Mouse (Mus musculus): ENCODE results near the gene Traf5.

The Traf5 gene

DNA sequence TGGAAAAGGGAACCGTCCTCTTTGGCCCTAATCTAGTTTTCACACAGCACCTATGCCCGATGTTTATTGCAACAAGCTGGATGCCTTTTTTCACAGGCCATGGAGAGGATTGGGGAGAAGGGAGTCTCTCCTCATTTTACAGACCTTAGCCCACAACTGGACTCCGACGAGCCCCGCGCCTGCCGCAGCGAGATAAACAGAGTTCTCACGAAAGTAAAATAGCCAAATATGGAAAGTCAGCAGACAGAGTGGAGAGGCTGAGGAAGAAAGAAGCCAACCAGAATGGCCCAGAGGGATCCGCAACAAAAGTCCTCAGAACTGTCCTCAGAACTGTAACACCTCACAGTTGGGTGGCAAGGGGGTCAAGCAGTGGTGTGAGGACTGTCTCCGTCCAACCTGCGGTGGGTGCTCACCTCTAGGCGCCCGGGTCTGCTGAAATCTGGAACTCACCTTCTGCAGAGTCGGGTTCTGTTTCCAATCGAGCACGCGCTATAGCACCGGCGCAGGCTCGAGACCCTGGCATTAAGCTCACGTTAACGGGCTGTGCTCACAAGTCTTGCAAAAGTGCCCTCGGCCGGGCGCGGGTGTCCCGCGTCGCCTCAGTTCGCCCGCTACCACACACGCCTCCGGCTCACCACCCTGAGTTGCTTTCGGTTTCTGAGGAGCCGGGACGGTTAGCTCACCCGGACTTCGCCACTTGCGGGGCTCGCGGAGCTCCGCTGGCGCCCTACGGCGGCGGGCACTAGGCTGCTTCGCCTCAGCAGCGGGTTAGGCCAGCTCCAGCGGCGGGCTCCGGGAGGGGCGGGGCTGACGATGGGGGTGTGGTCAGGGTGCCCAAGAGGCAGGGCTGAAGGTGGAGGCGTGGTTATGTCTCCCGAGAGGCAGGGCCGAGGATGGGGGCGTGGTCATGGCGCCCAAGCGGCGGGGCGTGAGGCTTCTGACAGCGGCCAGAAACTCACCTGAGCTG is at the start of gene Traf5:
Gene Traf5 (minus strand): TSS at position 754 of the 967 bp plus-strand sequence.
- DNase-seq (ENCODE audit: low spot score in 2 of 2): peak; percentile 90 to 92

DNA sequence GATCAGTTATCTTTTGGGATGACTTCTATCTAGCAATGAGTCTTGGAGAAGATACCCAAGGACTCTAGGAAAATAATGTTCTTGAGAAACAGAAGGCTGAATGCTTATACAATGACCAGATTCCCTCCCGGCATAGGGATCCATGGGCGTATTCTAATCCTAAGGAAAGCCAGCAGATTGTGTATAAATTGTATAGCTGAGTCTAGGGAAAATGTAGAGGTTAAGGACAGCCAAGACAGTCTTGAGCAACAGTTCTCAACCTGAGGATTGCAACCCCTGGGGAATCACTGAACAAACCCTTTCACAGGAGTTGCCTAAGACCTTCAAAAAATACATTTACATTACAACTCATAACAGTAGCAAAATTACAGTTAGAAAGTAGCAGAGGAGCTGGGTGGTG is 48.0 kb upstream of the Traf5 start:
- no peak for DNase-seq (ENCODE audit: low spot score in 2 of 2)

DNA sequence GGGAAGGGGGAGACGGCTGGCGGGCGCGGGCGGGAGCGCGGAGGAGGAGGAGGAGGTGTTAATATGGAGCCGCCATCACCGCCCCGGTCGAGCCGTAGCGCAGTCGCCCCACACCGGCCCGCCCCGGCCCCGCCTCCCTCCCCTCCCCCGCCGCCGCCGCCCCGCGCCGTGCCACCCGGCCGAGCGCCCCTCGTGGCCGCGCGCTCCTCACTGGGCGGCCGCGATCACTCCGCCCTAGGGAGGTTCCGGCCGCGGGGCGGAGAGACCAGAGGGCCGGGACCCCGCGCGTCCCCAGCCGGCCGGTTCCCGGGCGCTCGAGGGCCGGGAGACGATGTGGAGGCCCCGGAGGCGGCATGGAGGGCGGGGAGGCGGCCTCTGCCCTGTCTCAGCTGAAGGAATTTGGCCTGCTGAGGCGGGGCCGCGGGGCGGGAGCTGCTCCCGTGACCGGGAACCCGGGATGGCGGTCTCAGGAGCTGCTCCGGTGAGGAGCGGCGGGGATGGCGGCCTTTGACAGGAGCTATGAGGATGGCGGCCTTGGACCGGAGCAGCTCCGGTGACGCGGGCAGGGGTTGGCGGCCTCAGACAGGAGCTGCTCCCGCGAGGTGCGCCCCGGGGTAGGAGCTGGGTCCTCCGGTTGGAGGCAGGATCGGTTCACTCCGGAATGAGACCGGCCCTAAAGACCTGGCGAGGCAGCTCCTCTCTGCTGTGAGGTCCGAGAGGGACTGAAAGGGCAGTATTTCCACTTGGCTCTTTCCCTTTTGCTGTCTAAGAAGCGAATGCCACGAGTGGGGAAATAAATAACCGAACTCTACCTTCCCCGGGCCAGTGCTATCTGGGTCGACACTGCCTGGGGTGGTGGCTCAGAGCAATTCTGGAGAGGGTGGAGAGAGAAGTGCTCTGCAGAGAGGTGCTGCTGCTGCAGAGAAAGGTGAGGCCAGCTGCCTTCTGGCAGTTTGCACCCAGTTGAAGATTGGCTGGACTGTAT is 45.9 kb upstream of the Traf5 start, which contains the start of gene Rcor3:
Gene Rcor3 (minus strand): TSS at position 137 of the 985 bp plus-strand sequence.
- DNase-seq (ENCODE audit: low spot score in 2 of 2): peak; percentile 68 to 77

DNA sequence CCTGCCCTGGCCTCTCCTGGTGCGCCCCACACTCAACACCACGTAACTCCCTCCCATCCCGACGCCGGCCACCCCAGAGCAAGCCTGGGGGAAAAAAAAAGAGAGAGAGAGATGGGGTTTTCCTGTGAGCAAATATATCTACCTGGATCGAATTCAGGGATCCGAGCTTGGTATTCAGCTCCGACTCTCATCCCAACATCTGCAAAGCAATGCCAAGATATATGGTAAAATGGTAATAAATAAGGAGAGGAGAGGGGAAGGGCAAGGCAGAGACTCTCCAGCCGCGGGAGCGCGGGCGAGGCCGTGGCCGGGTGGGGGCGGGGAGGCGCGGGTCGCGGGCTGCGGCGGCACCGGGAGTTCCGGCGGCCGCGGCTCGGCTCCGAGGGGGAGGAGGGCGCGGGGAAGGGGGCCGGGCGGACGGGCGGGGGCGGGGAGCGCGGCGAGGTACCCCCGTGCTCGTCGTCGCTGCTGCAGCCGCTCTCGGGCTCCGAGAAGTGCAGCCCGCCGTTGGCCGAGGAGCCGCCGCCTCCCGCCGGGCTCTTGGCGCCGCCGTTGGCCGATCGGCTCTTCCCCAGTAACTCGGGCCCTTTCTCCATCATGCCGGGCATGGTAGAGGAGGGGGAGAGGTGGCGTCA is 45.0 kb upstream of the Traf5 start:
- peak in 1 of 2 experiments; percentile 50 for DNase-seq (ENCODE audit: low spot score in 2 of 2)

DNA sequence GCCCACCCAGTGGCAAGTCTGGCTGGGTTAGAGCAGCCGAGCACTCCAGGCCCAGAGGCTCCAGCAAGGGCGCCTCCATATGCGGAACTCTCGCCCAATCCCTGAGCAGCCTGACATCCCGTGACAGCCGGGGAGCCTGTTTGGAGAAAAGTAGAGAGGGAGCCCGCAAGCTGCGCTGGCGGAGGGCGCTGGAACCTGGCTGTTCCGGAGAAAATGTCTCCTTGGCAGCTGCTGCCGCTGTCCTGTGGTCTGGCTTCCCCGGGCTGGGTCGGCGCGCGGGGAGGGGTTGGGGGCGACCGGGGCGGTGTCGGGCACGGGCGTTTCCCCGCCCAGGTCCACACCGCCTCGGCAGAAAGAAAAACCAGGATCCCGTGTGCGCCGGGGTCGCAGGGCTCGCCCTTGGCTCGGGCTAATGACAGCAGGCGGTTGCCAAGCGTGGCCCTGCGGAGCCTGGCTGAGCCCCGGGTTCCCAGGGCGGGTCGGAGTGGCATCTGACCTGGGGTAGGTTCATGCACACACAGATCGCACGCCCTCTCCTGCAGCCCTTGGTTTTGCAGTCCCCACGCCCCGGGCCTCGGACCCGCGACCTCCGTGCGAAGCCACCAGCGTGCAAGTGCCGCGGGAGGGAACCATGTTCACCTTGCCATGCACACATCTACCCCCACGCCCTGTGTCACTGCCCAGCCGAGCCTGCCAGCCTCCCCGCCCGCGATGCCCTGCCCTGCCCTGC is 44.4 kb upstream of the Traf5 start:
- DNase-seq (ENCODE audit: low spot score in 2 of 2): peak; percentile 78 to 81

DNA sequence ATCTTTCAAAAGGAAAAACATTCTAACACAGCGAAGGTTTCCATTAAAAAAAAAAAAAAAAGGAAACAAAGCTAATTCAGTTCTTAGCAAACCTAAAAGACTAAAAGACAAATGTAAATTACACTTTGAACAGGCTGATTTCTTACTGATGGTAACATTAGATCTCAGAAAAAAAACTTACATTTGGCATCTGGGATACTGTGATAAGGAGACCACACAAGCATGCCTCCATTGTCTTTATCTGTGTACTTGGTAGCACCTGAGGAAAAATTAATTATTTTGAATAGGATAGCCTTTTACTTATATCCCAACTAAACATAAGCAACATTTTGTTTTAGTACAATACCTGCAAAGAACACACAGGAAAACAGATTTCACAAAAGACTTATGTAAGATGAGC is 37.8 kb upstream of the Traf5 start:
- DNase-seq (ENCODE audit: low spot score in 2 of 2): no peak

DNA sequence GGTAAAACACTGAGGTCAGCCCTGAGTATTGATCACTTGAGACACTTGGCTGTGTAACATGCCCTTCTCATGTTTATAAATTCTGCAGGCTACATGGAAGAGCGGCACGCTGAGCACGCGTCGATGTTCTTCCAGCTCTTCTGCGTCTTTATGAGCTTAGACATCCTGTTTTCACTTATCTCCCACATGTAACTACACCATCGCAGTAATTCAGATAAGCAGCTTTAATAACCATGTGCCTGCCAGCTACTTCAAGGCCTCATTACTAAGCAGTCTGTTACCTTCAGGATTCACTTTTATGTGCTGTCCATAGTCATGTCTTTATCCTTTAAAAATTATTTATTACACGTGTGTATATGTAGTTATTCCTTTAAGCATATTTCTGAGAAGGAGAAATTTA is 36.0 kb upstream of the Traf5 start:
- no peak for DNase-seq (ENCODE audit: low spot score in 2 of 2)

DNA sequence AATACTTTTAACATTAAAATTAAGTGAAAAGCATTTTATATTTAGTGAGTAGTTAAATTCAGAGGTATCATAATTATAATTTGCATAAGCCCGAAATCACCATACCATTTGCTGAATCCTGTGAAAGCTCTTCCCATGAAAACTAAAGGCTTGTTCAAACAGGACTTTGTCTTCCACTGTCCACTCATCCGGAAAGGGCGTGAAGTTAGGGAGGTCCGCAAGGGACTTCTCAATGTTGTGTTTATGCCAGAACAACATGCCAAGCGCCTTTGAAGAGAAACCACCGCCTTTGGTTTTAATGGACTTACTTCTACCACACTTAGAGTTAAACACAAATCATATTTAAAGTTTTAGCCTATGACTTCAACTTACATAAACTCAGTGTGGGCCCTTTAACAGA is 33.4 kb upstream of the Traf5 start:
- DNase-seq (ENCODE audit: low spot score in 2 of 2): no peak

DNA sequence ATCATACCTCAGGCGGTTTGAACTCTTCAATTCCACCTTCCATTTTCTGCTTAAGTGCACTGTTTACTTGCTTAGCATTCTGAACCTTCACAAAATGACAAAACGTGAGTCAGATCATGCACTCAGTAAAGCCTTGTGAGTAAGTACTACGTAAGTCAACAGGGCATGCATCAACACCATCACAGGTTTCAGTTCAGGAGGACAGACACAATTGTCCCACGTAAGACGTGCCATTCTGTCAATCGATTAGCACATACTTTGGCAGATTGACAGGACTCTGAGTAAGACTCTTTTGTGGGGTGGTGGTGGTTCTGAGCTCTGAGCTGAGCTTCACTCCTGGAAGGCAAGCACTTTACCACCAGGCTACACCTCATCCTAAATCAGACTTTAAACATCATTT is 23.9 kb upstream of the Traf5 start:
- no peak for DNase-seq (ENCODE audit: low spot score in 2 of 2)

DNA sequence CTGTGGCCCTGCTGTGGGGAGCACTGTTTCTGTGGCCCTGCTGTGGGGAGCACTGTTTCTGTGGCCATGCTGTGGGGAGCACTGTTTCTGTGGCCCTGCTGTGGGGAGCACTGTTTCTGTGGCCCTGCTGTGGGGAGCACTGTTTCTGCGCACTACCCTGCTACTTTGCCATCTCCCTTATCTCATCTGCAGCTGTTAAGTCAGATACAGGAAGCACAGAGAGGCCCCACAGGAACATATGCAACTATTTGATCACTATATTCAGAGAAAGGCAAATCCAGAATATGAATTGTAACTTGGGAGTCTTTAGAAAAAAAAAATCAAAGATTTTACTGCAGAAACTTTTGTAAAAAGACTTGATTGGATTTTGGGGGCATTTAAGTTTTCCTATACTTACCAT is 23.0 kb upstream of the Traf5 start:
- no peak for DNase-seq (ENCODE audit: low spot score in 2 of 2)

DNA sequence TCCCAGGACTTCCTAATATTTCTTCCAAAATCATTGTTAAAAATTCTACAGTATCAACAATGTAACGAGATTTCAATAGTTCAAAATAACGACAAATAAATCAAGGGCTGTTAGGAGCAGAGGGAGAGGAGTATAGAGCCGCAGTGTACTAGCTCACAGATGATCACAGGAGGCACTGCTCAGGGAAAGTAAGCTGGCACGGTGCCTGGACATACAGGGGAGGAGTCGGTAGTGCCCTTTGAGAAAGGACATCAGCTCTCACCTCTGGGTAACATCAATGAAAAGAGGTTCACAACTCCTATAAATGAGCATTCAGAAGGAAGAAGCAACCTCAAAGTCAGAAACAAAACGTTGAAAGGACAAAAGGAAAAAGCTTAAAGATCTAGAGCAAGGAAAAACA is 16.8 kb upstream of the Traf5 start:
- no peak for DNase-seq (ENCODE audit: low spot score in 2 of 2)

DNA sequence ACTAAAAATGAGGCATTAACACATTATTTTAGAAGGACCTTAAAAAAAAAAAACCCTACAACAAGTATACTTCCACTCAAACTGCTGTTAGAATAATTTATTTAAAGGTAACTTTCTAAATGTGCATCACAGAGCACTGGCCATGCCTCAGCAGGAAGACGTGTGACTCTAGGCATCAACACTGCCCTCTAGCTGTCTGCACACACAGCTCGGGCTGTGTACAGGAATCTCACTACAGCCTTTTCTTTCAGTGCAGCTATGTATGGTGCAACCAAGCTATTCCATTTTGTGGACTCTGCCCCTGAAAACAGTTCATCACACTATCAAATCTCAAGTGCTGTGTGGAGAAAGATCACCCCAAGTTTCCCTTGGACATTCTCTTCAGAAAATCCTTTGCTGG is 15.0 kb upstream of the Traf5 start:
- no peak for DNase-seq (ENCODE audit: low spot score in 2 of 2)

DNA sequence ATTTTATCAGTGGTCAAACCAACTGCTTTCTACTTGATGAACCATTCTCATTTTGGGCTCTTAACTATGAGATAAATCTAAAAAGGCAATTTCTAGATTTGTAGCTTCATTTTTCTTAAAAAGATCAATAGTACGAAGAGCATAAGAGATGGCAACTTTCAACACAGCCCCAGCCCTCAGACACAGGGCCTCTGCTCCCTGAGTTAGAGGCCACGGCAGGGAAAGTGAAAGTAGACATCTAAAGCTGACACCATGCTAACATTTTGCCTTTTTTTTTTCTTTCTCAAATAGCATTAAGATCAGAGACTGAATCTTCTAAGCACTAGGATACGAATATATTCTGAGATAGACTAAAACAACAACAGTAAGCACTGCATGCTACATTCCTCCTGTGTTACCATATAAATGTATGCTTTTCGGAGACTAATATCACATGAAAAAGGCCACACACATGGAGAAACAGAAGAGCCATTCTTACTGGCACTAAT is 13.6 kb upstream of the Traf5 start:
- no peak for DNase-seq (ENCODE audit: low spot score in 2 of 2)

DNA sequence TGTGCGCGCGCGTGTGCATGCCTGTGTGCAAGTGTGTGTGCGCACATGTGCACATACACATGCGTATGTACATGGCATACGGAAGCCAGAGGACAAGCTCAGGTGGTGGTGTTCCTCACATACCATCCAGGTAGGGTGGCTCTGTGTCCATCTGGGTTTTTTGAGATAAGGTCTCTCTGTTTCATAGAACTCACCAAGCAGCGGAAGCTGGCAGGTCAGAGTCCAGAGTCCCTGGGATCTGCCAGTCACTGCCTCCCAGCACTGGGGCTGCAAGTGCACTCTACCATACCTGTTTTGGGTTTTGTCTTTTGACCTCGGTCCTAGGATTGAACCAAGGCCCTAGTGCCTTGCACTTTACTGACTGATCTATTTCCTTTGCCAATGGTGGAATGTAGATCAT is 11.7 kb upstream of the Traf5 start:
- DNase-seq (ENCODE audit: low spot score in 2 of 2): no peak

DNA sequence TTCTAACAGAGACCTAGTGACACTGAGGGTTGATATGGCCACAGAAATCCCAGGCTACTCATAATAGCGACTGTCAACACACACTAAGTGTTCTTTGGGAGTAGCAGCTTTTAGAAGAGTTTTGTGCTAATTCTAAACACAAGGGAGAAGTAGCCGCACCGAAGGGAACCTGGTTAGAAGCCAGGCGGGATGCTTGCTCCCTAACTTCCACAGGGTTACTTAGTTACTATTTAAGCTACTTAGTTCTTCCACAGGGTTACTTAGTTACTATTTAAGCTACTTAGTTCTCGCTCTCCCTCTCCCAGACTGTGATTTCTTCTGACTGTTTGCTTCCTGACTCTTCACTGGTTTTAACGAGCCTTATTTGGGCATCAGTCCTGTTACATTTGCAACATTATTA is 10.8 kb upstream of the Traf5 start:
- no peak for DNase-seq (ENCODE audit: low spot score in 2 of 2)

DNA sequence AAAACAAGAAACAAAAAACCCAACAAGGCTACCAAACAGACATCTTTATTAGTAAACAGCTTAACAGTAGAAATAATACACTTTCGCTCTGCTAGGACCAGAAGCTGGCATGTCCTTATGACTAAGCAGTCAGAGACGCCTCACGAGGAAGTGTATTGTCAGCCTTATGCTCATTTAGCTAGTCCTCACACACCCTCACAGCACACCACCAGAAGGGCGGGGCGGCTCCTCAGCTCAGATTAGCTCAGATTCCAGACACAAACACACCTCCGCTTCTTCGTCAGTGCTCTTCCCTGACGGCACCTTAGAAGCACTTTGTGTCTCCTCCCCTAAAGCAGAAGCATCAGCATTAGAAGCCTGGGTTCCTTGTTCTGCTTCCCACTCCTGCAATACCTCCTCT is 9.0 kb upstream of the Traf5 start:
- peak in 1 of 2 experiments; percentile 40 for DNase-seq (ENCODE audit: low spot score in 2 of 2)

DNA sequence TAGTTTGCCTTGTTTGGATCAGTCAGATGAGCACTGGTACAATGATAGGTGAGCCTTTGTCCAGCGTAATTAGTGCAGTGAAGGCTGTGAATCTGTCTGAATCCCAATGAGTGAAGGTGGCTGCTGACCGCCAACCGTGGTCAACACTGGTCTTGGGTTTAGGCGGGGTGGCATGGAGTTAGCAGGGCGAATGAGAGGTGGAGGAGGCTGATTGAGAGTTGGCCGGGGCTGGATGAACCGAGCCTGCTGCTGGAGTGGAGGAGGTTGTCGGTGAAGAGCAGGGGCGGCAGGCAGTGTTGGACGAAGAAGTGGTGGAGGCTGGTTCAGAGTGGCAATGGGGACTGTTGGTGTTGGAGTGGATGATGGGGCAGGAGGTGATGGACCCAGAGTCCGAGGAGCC is 8.4 kb upstream of the Traf5 start:
- DNase-seq (ENCODE audit: low spot score in 2 of 2): no peak

DNA sequence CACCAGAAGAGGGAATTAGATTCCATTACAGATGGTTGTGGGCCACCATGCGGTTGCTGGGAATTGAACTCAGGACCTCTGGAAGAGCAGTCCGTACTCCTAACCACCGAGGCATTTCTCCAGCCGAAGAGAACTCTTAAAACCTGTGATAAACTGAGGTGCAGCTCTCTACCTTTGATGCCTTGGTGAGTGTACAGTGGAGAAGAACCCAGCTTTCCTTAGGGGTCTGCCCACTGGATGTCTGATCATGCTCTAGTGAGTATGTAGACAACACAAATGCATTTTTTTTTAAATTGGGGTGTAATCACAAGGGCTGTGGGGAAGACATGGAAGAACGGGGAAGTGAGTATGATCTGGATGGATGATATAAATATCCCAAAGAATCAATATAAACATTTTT is 3.3 kb upstream of the Traf5 start:
- DNase-seq (ENCODE audit: low spot score in 2 of 2): no peak

DNA sequence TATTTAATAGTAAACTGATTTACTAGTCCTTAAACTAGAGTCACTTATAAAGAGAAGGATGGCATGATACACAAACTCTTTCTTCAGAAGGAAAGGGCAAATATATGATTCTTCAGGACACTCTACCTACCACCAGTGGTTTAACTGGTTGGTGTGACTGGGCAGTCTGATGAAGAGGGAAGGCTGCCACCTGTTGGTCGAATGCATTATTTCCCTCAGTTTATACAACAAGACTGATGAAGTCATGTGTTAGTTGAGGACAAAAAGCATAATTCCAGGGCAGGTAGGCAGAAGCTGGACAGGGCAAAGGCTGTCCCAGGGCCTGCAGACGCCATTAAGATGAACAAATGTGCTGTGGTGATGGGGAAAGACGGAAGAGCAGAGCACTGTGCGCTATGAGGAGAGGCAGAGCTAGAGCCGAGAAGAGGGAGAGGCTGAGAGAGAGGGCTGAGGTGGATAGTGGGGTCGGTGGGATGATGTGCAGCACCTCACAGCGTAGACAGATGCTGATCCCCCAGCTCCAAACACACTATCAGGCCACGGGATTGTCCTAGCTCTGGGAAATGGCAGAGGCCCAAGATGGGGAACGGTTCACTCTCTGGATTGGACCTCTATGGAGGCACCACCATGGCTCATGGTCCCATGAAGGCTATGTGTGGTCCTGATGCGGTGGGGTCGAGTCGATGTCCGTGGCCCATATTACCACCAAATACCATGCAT is 2.3 kb upstream of the Traf5 start:
- DNase-seq (ENCODE audit: low spot score in 2 of 2): peak in 1 of 2 experiments; percentile 54
